Mouse (Mus musculus): Measurements from ENCODE around the gene Slc25a21.
A peak's percentile ranks its signal among the peaks of the same experiment; 100 is the strongest.
"Not testable (repeated sequence)": the region's sequence is repeated elsewhere in the genome, so short reads cannot be mapped to it uniquely, and the experiment has no call there.

Slc25a21 gene

DNA sequence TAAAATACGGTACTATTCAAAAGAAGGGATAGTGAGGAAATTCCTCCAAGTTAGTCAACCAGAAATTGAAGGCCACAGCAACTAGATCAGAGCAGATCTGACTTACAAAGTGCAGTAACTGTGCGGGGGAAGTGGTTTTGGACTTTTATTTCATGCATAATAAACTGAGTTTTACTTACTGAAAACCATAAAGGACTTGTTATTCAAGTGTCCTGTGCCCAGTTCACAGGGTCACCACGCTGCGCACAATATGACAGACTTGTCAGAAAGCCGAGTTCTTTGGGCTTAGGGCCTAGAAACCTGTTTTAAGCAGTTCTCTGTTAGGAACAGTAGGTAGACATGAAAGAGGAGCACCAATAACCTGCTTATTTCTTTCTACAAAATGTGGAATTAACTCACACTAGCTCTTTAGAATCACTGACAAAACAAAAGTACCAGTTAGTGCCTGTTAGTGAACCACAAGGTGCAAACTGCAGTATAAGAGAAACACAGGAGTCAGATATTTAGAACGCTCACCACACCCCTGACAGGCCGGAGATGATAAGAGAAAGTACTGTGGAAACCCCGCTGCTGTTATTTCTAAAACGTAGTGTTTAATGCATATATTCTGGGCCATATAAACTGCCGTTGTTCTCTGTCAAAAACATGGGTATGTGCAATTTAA is at the start of gene Slc25a21:
Gene Slc25a21 (minus strand): TSS at position 110 of the 664 bp plus-strand sequence.
- DNase-seq: no peak

GRCm38 (mm10) chr12:57243671-57244495 is 46.6 kb upstream of the Slc25a21 start:
- peak; percentile 42 for DNase-seq

- DNase-seq: no peak
Observed at GRCm38 (mm10) chr12:57233386-57233785, 36.1 kb upstream of the Slc25a21 start.

- DNase-seq: peak; percentile 48
Observed at GRCm38 (mm10) chr12:57231085-57231875, 34.0 kb upstream of the Slc25a21 start.

- DNase-seq: peak; percentile 91
Observed at GRCm38 (mm10) chr12:57230192-57230706, 33.0 kb upstream of the Slc25a21 start, which contains the start of the genes Prps1l3 and Mipol1. Gene Prps1l3, plus strand, starts transcription at chr12:57230412. Gene Mipol1, plus strand, starts transcription at chr12:57230427.

DNA sequence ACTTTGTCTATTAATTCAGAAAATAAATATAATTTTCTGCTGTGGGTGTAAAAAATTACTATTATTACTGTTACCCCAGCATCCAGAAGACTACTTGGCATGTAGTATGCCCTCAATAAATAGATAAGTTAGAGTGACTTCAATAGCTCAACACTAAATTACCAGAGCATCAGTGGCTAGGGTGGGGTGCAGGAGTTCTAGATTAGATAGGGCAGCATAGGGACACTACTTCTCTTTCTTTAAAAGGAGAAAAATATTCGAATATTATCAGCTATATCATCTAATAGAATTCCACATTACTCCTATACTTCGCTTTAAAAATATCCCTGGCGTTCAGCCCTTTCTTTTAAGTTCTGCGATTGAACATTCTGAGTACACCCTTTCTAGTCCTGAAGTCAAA is 32.4 kb upstream of the Slc25a21 start:
- no peak for DNase-seq

DNA sequence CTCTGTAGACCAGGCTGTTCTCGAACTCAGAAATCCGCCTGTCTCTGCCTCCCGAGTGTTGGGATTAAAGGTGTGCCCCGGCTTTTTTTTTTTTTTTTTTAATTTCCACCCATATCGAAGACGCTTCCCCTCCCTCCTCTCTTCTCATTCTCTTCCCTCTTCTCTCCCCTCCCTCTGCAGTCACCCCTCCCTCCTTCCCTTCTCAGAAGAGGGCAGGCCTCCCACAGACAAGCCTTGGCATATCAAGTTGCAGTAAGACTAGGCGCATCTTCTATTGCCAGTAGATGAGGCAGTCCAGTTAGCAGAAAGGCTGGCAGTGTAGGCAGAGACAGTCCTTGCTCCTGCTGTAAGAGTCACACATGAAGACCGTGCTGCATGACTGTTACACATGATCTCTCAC is 30.5 kb upstream of the Slc25a21 start:
- DNase-seq: no peak

DNA sequence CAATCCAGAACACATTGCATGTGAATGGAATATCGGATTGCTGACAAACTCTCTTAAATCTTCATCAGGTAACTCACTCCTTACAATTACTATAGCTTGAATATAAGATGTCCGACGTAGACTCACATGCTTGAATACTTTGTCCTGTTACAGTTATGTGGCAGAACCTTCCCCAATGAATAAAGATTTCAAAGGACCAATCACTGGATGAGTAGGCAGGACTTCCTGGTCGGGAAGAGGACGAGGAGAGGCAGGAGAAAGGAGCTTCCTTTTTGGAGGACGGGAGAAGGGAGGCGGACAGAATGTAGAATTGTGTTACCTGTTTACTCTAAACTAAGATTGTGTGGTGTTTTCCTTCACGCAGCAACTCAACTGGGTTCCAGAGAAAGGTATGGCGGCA is 29.1 kb upstream of the Slc25a21 start:
- DNase-seq: no peak

DNA sequence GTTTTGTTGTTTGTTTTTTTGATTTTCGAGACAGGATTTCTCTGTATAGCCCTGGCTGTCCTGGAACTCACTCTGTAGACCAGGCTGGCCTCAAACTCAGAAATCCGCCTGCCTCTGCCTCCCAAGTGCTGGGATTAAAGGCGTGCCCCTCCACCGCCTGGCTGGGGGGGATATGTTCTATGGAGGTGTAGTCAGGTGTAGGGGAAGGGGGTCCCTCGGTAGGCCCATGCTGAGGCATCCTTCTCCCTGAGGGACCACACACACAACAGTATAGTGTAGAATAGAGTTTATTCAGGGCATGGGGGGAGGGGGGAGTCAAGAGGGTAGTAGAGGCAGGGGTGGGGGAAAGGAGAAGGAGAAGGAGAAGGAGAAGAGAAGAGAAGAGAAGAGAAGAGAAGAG is 15.2 kb upstream of the Slc25a21 start:
- DNase-seq: not testable (repeated sequence)

- DNase-seq: peak; percentile 69
Observed at GRCm38 (mm10) chr12:57211353-57212311, 14.4 kb upstream of the Slc25a21 start.

DNA sequence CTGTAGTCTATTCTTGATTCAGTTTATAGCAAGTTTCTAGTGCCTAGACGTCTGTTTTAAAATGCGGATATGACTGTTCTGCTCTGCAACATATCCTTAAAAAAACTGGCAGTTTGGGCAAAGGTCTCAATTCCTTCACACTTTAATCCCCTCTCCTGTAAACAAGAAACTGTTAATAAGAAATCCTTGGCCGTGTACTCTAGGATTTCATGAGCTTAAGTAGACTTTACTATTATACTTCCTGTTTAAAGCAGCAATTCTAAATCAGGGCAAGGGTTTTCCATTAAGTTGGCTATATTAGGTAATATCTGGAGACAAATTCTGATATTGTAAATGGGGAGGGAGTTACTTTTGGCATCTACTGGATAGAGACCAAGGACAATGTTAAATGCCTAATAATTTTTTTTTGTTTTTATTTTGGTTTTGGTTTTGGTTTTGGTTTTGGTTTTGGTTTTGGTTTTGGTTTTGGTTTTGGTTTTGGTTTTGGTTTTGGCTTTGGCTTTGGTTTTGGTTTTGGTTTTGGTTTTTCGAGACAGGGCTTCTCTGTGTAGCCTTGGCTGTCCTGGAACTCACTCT is 7.1 kb upstream of the Slc25a21 start:
- DNase-seq: no peak

- DNase-seq: no peak
Observed at GRCm38 (mm10) chr12:57201901-57202300, 4.6 kb upstream of the Slc25a21 start.

- no peak for DNase-seq
Observed at GRCm38 (mm10) chr12:57199427-57199826, 2.2 kb upstream of the Slc25a21 start.

DNA sequence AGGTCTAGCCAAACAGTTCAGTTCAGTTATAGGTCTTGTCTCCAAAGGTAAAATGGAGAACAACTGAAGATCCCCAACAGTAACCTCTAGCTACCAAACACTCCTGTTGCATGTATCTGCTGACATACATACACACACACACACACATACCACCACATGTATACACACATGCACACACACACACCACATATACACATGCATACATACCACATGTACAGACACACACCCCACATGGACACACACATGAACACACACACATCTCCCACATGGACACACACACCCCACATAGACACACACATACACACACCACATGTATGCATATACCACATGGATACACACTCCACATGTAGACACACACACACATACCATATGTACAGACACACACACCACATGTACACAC is 997 bp upstream of the Slc25a21 start:
- no peak for DNase-seq

GRCm38 (mm10) chr12:57196608-57197362 is 487 bp downstream of the Slc25a21 start:
- peak; percentile 5 for DNase-seq

DNA sequence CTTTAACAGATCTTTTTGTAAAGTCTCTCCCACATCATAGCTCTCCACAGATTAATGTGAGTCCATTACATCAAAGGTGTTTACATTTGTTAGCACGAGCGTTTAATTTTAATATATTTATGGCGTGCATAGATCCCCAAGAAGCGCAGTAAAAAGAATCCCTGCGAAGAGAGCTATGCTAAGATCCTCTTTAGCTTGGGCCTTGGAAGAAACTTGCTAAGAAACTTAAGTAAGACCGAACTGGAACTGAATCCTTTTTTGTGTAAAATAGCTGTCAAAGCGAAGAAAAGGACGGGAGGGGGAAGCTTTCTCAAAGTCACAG is 1.0 kb downstream of the Slc25a21 start:
- DNase-seq: no peak

DNA sequence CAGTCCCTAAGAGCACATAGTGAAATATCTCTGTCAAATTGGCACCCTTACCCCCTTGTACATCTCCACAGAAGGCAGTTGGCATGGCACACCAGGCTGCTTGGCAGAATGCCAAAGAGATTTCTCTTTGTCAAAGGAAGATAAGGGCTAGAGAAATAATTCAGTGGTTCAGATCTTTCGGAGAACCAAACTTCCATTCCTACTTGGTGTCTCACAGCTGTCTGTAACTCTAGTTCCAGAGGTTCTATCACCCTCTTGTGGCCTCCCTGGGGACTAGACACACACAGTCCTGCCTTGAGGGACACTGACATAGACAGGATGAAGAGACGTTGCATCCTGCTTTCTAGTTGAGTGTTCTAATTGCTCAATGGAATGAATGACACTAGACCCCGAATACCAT is 2.7 kb downstream of the Slc25a21 start:
- peak; percentile 15 for DNase-seq

DNA sequence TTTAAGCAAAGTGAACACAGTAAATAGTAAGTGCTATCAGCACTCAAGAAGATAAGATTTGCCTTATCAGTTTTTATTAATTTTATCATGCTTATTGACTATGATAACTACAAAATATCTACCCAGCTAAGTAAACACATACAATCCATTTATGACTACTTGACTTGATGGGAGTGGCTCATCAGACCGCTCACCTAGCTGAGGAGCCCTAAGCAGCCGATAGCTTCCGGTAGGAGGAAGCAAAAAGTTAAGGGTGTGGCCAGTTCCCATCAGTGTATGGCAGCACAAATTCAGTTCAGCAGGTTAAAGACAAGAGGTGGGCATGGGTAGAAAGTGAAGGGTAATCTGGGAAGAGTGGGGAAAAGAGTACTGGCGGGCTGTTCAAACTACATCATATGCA is 10.2 kb downstream of the Slc25a21 start:
- no peak for DNase-seq

DNA sequence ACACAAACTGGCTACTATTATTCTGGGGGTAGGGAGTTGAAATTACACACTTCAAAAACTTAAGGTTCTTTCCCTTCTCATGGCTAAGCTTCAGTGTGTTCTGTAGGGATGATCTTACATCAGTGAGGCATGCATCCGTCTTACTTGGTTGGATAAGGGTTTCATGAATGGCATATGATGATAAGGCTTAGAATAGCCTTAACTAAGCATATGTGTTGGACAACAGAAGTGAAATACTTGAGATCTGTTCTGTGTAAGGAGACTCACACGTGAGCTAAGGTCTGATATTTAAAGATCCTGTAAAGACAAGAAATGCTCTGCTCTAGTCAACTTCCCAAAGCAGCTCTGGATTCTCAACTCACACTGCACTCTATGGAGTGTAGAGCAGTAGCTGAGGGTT is 11.1 kb downstream of the Slc25a21 start:
- no peak for DNase-seq

DNA sequence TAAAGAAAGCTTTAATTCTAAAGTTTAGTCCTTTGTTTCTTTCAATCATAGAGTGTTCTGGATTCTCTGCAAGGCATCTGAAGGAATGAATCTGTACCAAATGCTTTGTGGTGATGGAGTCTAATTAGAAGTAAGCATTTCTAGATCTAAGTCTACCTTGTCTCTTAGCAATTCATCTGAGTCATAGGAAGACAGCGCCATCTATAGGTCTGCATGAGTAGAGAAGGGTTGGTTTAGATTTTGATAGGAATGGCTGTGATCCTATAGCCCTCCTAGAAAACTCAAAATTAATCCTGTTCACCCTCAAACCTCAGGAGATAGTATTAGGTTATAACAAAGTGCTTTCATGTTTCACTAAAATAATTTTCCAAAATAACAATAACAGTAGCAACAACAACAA is 11.8 kb downstream of the Slc25a21 start:
- DNase-seq: peak; percentile 28

Measured in lung, postnatal 36 days (tissue).